Mouse (Mus musculus) heart, postnatal 0 days (tissue): Measurements from ENCODE around the gene Ryr3.

Source experiments
- CTCF ChIP-seq: IDR thresholded peaks from 2 replicates; pipeline ENCODE4 v1.5.1; 2016; ENCODE audit warnings: antibody characterized with exemption, control low read depth, low read depth
- EP300 ChIP-seq: IDR thresholded peaks from 2 replicates; pipeline ENCODE4 v1.6.1; 2016; ENCODE audit warnings: antibody characterized with exemption, low read depth

DNA sequence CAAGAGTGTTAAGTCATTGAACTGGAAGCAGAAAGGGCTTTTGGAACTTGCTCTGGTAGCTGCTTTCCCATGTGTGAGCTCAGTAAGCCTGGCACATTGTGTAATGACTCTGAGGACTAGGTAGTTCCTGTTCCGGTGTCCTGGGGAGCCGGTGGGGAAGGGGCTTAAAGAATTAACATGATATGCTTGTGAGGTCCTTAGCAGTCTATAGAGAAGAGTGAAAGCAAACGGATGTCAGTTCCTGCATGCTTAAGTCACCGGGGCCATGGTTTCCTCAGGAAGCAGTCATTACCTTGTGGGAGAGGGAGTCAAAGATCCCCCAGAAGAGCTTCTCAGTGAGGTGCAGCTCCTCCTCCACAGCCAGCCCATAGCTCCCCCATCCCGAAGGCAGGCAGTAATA lies 452.6 kb downstream of the Ryr3 start:
- TF ChIP-seq CTCF (no peak), EP300 (no peak)
